16 mouse cellular contexts compared by ENCODE assay signal in the genomic region with DNA sequence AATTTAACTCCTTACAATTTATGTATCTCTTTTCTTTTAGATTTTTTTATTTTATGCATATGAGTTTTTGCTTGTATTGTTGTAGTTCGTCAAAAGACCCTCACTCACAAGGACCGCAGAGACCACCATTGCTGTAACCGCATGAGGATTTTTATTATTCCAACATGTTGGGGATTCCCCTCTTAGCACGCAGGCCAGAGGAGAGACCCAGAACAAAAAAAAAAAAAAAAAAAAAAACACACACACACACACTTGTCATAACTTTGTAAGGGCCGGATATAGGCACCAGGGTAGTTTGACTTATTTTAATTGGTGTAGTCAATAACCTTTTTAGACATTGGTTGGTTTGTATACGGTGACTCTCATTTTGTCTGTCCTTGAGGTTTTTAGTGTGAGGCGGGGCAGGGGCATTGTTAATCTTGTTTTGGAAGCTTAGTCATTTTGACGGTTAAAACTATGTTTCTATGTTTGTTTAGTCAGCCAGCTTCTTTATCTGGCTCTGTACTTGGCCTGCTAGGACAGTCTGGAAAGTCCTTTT. TPM values are rescaled to one million over a fixed set of nuclear protein-coding genes. Genes with fewer than 3 reads are reported as not detected.
DNase-seq lines count a peak whose midpoint lies in the region; ATAC-seq and TF ChIP-seq lines count a peak whose summit lies in the region.
"Had no signal": no experiment of that assay in that cellular context is flagged by ENCODE, and none has a peak within 500 bp of the region (broad histone marks: within the 10 kb centered on the region; RNA-seq: fewer than 3 reads in every experiment).

No protein-coding gene starts in this region.

- H3K36me3 ChIP-seq in liver, embryonic 16.5 days (ENCODE audit: control insufficient read depth, insufficient read depth), result peaks cover 16% of the 10 kb centered on the region
- 0 out of 2 replicates have a peak, but pooled peaks cover 3% of the 10 kb centered on the region for H3K36me3 ChIP-seq in lung, postnatal 0 days (ENCODE audit: insufficient read depth, low read length)

- WGBS in liver, embryonic 16.5 days (ENCODE audit: insufficient replicate concordance), result 35% methylated on average over 8 of the region's 8 CpGs
- 78% methylated on average over 8 of the region's 8 CpGs for WGBS in lung, postnatal 0 days

- no peak for ATAC-seq in liver, embryonic 16.5 days (ENCODE audit: low read depth)
- no peak for ATAC-seq in lung, postnatal 0 days

- no peak overlapping the region for H3K4me3 ChIP-seq in liver, embryonic 16.5 days (ENCODE audit: low read depth, low read length)
- H3K4me3 ChIP-seq in lung, postnatal 0 days (ENCODE audit: low read depth, low read length), result no peak overlapping the region
- H3K4me3 ChIP-seq: hindbrain, embryonic 10.5 days had no signal

- no peak for TF ChIP-seq CTCF in lung, postnatal 0 days (IDR thresholded peaks at IDR 0.05)

- H3K27ac ChIP-seq in liver, embryonic 16.5 days (ENCODE audit: low read length), result peak overlapping the region; percentile 61
- H3K27ac ChIP-seq in lung, postnatal 0 days (ENCODE audit: low read length), result no peak overlapping the region
- H3K27ac ChIP-seq: hindbrain, embryonic 10.5 days had no signal

- no peak overlapping the region; the same call in 1 of the 2 replicates for H3K4me2 ChIP-seq in liver, embryonic 16.5 days (ENCODE audit: low read depth, low read length)
- H3K4me2 ChIP-seq in lung, postnatal 0 days (replicated peaks; ENCODE audit: low read depth, low read length), result no peak overlapping the region

- peaks cover 38% of the 10 kb centered on the region for H3K4me1 ChIP-seq in liver, embryonic 16.5 days (ENCODE audit: control insufficient read depth, low read depth, low read length)
- H3K4me1 ChIP-seq in lung, postnatal 0 days (ENCODE audit: insufficient read depth, low read depth, low read length), result peaks cover 6% of the 10 kb centered on the region; the same call in 1 of the 2 replicates

- H3K9ac ChIP-seq in liver, embryonic 16.5 days (ENCODE audit: low read depth, low read length), result no peak overlapping the region
- no peak overlapping the region for H3K9ac ChIP-seq in lung, postnatal 0 days (replicated peaks; ENCODE audit: low read depth)

- H3K9me3 ChIP-seq in liver, embryonic 16.5 days (replicated peaks; ENCODE audit: control insufficient read depth, low read length), result no peaks in the 10 kb centered on the region
- no peaks in the 10 kb centered on the region for H3K9me3 ChIP-seq in lung, postnatal 0 days (ENCODE audit: low read length)
- H3K9me3 ChIP-seq: hindbrain, embryonic 10.5 days had no signal

- no peaks in the 10 kb centered on the region for H3K27me3 ChIP-seq in liver, embryonic 16.5 days (ENCODE audit: control insufficient read depth, insufficient read depth, low read depth, low read length)
- no peaks in the 10 kb centered on the region for H3K27me3 ChIP-seq in lung, postnatal 0 days (replicated peaks; ENCODE audit: insufficient read depth, low read length)

- DNase-seq in 416B (ENCODE audit: low read depth), result peak; percentile 96
- peak; percentile 25 to 34 for DNase-seq in B cell, adult 2 months
- DNase-seq in c-Kit-positive CD71-positive TER-119-negative erythroid progenitor cells, embryonic 14.5 days (ENCODE audit: low read depth), result peak; percentile 37
- DNase-seq in urinary bladder, postnatal 4 days (ENCODE audit: low spot score in 2 of 2), result no peak
- no peak for DNase-seq in embryo, embryonic 10.5 days (ENCODE audit: low spot score)
- no peak for DNase-seq in lung, postnatal 0 days (ENCODE audit: low spot score)
- DNase-seq: cerebellum, adult 9-11 months; heart, adult 18-20 months; kidney, adult 2 months; kidney, postnatal 25 days; layer of hippocampus, adult 9-11 months; lung, postnatal 10 days; right cerebral cortex, postnatal 25 days; thymus, postnatal 4 days had no signal

- no peak for TF ChIP-seq EP300 in lung, postnatal 0 days (IDR thresholded peaks at IDR 0.05)

RNA-seq across cellular contexts. Expression of a gene that starts 3.5 kb away (rescaled TPM):
- polyA plus RNA-seq in liver, embryonic 16.5 days (2015; fragmentation: Nextera tagmentation; extraction: Ambion mirVana), result 13.6 and 14.8 TPM in 2 replicates
- polyA plus RNA-seq in lung, postnatal 0 days (2015; fragmentation: Nextera tagmentation; extraction: Ambion mirVana), result 13.1 and 13.6 TPM in 2 replicates

RNA-seq across cellular contexts. Expression of a gene that starts 21.2 kb away (rescaled TPM):
- polyA plus RNA-seq in liver, embryonic 16.5 days (2015; fragmentation: Nextera tagmentation; extraction: Ambion mirVana), result 8.6 and 9.5 TPM in 2 replicates
- 14.1 and 15.3 TPM in 2 replicates for polyA plus RNA-seq in lung, postnatal 0 days (2015; fragmentation: Nextera tagmentation; extraction: Ambion mirVana)

Comparison
In these comparisons a context has a peak if more than half of its experiments do, and no peak if none do; other contexts are left out.
1. DNase-seq: peak in 416B (single experiment), B cell, adult 2 months (2 of 2) and c-Kit-positive CD71-positive TER-119-negative erythroid progenitor cells, embryonic 14.5 days (single experiment); none in urinary bladder, postnatal 4 days (0 of 2), embryo, embryonic 10.5 days (single experiment) and lung, postnatal 0 days (single experiment).